ENCODE assay signal across 7 mouse cellular contexts in the genomic region with DNA sequence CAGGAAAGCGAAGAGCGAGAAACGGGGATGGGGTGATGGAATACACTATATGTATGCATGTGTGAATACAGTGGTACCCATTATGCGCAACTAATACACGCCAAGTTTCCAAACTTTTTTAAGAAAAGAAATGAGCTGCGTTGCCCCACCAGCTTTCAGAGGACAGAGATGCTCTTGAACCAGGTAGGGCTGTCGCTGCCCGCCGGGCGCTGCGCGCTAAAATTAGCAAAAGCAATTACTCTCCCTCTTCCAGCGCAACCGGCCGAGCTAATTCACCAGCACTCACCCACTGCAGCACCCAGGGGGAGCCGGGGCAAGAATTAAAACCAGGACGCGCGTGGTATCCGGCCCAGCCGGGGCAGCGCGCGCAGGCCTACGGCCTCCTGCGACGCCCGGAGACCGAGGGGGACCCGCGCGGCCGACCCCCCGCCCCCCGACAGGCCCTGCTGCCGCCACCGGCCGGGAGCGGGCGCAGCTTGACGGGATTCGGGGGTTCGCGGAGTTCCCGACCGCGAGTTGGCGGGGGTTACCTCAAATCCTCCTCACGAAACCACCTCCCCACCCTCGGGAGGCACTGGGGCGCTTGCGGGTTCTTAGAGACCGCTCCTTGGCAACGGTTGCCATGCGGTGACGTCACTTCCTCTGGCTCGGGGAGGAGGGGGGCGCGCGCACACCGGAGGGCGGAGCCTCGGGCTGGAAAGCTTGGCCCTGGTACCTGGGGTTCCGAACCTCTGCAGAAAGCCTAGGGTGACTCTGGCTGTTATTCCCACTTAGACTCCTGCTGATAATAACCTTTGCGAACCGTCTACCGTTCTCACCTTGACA. TPM values are rescaled to one million over a fixed set of nuclear protein-coding genes. Genes with fewer than 3 reads are reported as not detected.
DNase-seq lines count a peak whose midpoint lies in the region; ATAC-seq and TF ChIP-seq lines count a peak whose summit lies in the region.

A gene (minus strand): TSS at position 611 of the 825 bp plus-strand sequence.

- no peaks in the 10 kb centered on the region for H3K4me1 ChIP-seq in embryonic facial prominence, embryonic 11.5 days (ENCODE audit: control insufficient read depth, insufficient read depth, low read length)
- H3K4me1 ChIP-seq in kidney, adult 2 months (ENCODE audit: control insufficient read depth, insufficient read depth, low read length): peaks cover 6% of the 10 kb centered on the region; the same call in 1 of the 2 replicates
- peaks cover 12% of the 10 kb centered on the region; the same call in 1 of the 2 replicates for H3K4me1 ChIP-seq in limb, embryonic 12.5 days (replicated peaks)
- peaks cover 16% of the 10 kb centered on the region for H3K4me1 ChIP-seq in midbrain, embryonic 15.5 days
- H3K4me1 ChIP-seq in spleen, adult 2 months (ENCODE audit: control insufficient read depth, insufficient read depth, insufficient read length): no peaks in the 10 kb centered on the region; the same call in 1 of the 2 replicates

- H3K36me3 ChIP-seq in embryonic facial prominence, embryonic 11.5 days (replicated peaks; ENCODE audit: control insufficient read depth, insufficient read depth, low read depth, low read length): no peaks in the 10 kb centered on the region; the same call in 1 of the 2 replicates
- no peaks in the 10 kb centered on the region for H3K36me3 ChIP-seq in kidney, adult 2 months (ENCODE audit: control insufficient read depth, insufficient read depth, low read length)
- H3K36me3 ChIP-seq in limb, embryonic 12.5 days: peaks cover 10% of the 10 kb centered on the region; the same call in 1 of the 2 replicates
- H3K36me3 ChIP-seq in midbrain, embryonic 15.5 days (replicated peaks): no peaks in the 10 kb centered on the region
- H3K36me3 ChIP-seq in spleen, adult 2 months (ENCODE audit: control insufficient read depth, insufficient read depth, low read length): no peaks in the 10 kb centered on the region

- WGBS in embryonic facial prominence, embryonic 11.5 days: 1% methylated on average over 67 of the region's 67 CpGs
- 4% methylated on average over 64 of the region's 67 CpGs for WGBS in kidney, adult 2 months
- 1% methylated on average over 67 of the region's 67 CpGs for WGBS in limb, embryonic 12.5 days
- WGBS in midbrain, embryonic 15.5 days: 1% methylated on average over 66 of the region's 67 CpGs
- WGBS in spleen, adult 2 months: 6% methylated on average over 65 of the region's 67 CpGs

- H3K27me3 ChIP-seq in embryonic facial prominence, embryonic 11.5 days (ENCODE audit: control insufficient read depth, insufficient read depth, low read length): no peaks in the 10 kb centered on the region
- no peaks in the 10 kb centered on the region for H3K27me3 ChIP-seq in kidney, adult 2 months (replicated peaks; ENCODE audit: control insufficient read depth, insufficient read depth, low read length)
- H3K27me3 ChIP-seq in limb, embryonic 12.5 days: no peaks in the 10 kb centered on the region
- H3K27me3 ChIP-seq in midbrain, embryonic 15.5 days (replicated peaks): no peaks in the 10 kb centered on the region
- H3K27me3 ChIP-seq in spleen, adult 2 months (ENCODE audit: control insufficient read depth, insufficient read depth, low read length): no peaks in the 10 kb centered on the region

- H3K9ac ChIP-seq in embryonic facial prominence, embryonic 11.5 days (replicated peaks; ENCODE audit: low read length): peak within 1 kb of the TSS; percentile 89
- H3K9ac ChIP-seq in limb, embryonic 12.5 days (replicated peaks): peak within 1 kb of the TSS; percentile 88
- peak within 1 kb of the TSS; percentile 83 for H3K9ac ChIP-seq in midbrain, embryonic 15.5 days

- TF ChIP-seq POLR2A in kidney, adult 2 months (IDR thresholded peaks at IDR 0.05; ENCODE audit: low read depth, low read length): no peak
- no peak for TF ChIP-seq POLR2A in spleen, adult 2 months (IDR thresholded peaks at IDR 0.05; ENCODE audit: low read depth, low read length)

- peak within 1 kb of the TSS; percentile 89 for H3K4me3 ChIP-seq in embryonic facial prominence, embryonic 11.5 days (ENCODE audit: low read depth, low read length)
- peak within 1 kb of the TSS; percentile 80 for H3K4me3 ChIP-seq in kidney, adult 2 months (ENCODE audit: insufficient read depth, low read depth, low read length)
- H3K4me3 ChIP-seq in limb, embryonic 12.5 days (replicated peaks): peak within 1 kb of the TSS; percentile 89
- H3K4me3 ChIP-seq in midbrain, embryonic 15.5 days: peak within 1 kb of the TSS; percentile 85
- peak within 1 kb of the TSS; percentile 63 for H3K4me3 ChIP-seq in spleen, adult 2 months (ENCODE audit: extremely low read depth, insufficient read depth, insufficient read length)

- TF ChIP-seq CTCF in kidney, adult 2 months (conservative IDR thresholded peaks at IDR 0.05; ENCODE audit: insufficient read depth, insufficient read length, low read depth, low read length): no peak
- TF ChIP-seq CTCF in spleen, adult 2 months (IDR thresholded peaks at IDR 0.05; ENCODE audit: extremely low read depth, insufficient read depth, insufficient read length, insufficient replicate concordance): no peak

- no peaks in the 10 kb centered on the region for H3K9me3 ChIP-seq in embryonic facial prominence, embryonic 11.5 days (replicated peaks; ENCODE audit: control insufficient read depth, low read length)
- H3K9me3 ChIP-seq in limb, embryonic 12.5 days: no peaks in the 10 kb centered on the region
- H3K9me3 ChIP-seq in midbrain, embryonic 15.5 days: no peaks in the 10 kb centered on the region

- peak; percentile 87 for ATAC-seq in embryonic facial prominence, embryonic 11.5 days (replicated peaks; ENCODE audit: insufficient number of reproducible peaks, low FRiP score, low TSS enrichment, low read depth)
- peak; percentile 85 for ATAC-seq in limb, embryonic 12.5 days (ENCODE audit: insufficient number of reproducible peaks, insufficient read depth, low FRiP score, low TSS enrichment, low read depth)
- ATAC-seq in midbrain, embryonic 15.5 days (replicated peaks): peak; percentile 95

- peak within 1 kb of the TSS; percentile 79 for H3K27ac ChIP-seq in embryonic facial prominence, embryonic 11.5 days (replicated peaks; ENCODE audit: low read depth, low read length)
- H3K27ac ChIP-seq in kidney, adult 2 months (ENCODE audit: insufficient read depth, low read depth, low read length): no peak within 1 kb of the TSS
- H3K27ac ChIP-seq in limb, embryonic 12.5 days: peak within 1 kb of the TSS; percentile 93
- H3K27ac ChIP-seq in midbrain, embryonic 15.5 days: peak within 1 kb of the TSS; percentile 93
- H3K27ac ChIP-seq in spleen, adult 2 months (ENCODE audit: insufficient read depth, low read length): no peak within 1 kb of the TSS

- peak; percentile 98 for DNase-seq in adrenal gland, postnatal 14 days
- DNase-seq in embryonic facial prominence, embryonic 11.5 days (ENCODE audit: low spot score): peak; percentile 97
- DNase-seq in heart, adult 18-20 months: peak; percentile 95 to 97
- peak; percentile 96 for DNase-seq in kidney, adult 2 months
- DNase-seq in spleen, adult 2 months (ENCODE audit: low read depth in 1 of 2, low spot score in 2 of 2): peak; percentile 91 to 96

- peak within 1 kb of the TSS; percentile 52 for H3K4me2 ChIP-seq in embryonic facial prominence, embryonic 11.5 days (ENCODE audit: low read depth, low read length)
- H3K4me2 ChIP-seq in limb, embryonic 12.5 days: peak within 1 kb of the TSS; percentile 65
- peak within 1 kb of the TSS; percentile 69 for H3K4me2 ChIP-seq in midbrain, embryonic 15.5 days

RNA-seq across cellular contexts. Expression of the gene that starts here (rescaled TPM):
- 11.7 and 18.0 TPM in 2 replicates for total RNA-seq in adrenal gland, postnatal 14 days (2021)
- polyA plus RNA-seq in embryonic facial prominence, embryonic 11.5 days (2014; fragmentation: Nextera tagmentation; extraction: Ambion mirVana): 39.6 and 40.3 TPM in 2 replicates
- 10 to 100 TPM; 68.8 to 69.9 TPM for total RNA-seq in heart, adult 18-20 months (2021)
- 2.0 and 3.4 TPM in 2 replicates for polyA plus RNA-seq in kidney, adult 2 months (2012; rRNA removed)
- polyA plus RNA-seq in limb, embryonic 12.5 days (2016; fragmentation: Nextera tagmentation; extraction: Ambion mirVana): 41.8 and 48.6 TPM in 2 replicates
- polyA plus RNA-seq in midbrain, embryonic 15.5 days (2015; fragmentation: Nextera tagmentation; extraction: Ambion mirVana): 64.1 and 75.6 TPM in 2 replicates
- polyA plus RNA-seq in spleen, adult 2 months (2012; rRNA removed): 0.22 and 0.34 TPM in 2 replicates

Comparison
In these comparisons a context has a peak if more than half of its experiments do, and no peak if none do; other contexts are left out.
1. Peak in DNase-seq and H3K4me3 ChIP-seq in spleen, adult 2 months; RNA of the gene not detected or under 1 TPM.
2. H3K27ac ChIP-seq: peak in embryonic facial prominence, embryonic 11.5 days (single experiment), limb, embryonic 12.5 days (single experiment) and midbrain, embryonic 15.5 days (single experiment); none in kidney, adult 2 months (single experiment) and spleen, adult 2 months (single experiment).
3. Peak in every context shown above with its lines, with median percentiles within 50 percentile points of each other: DNase-seq, ATAC-seq, H3K4me2 ChIP-seq, H3K4me3 ChIP-seq and H3K9ac ChIP-seq.